Mouse (Mus musculus): ENCODE measurements around the gene Rnf207. TPM values are rescaled to one million over a fixed set of nuclear protein-coding genes. Genes with fewer than 3 reads are reported as not detected.

Gene Rnf207
- polyA plus RNA-seq, 1 experiment from 2014 or later: 1.2 TPM

Other genes starting within 250 kb of the Rnf207 start
- gene Plekhg5, start 246.5 kb downstream of the Rnf207 start, polyA plus RNA-seq (2015; fragmentation: Nextera tagmentation; extraction: Ambion mirVana): 25.5 and 28.1 TPM in 2 replicates
- 1.9 and 3.0 TPM in 2 replicates for gene Tnfrsf25, start 203.1 kb downstream of the Rnf207 start, polyA plus RNA-seq (2015; fragmentation: Nextera tagmentation; extraction: Ambion mirVana)
- gene Espn, start 166.6 kb downstream of the Rnf207 start, polyA plus RNA-seq (2015; fragmentation: Nextera tagmentation; extraction: Ambion mirVana): 22.2 and 30.6 TPM in 2 replicates
- gene Hes2, start 160.1 kb downstream of the Rnf207 start, polyA plus RNA-seq (2015; fragmentation: Nextera tagmentation; extraction: Ambion mirVana): 0.14 and 0.57 TPM in 2 replicates
- gene Acot7, start 140.9 kb downstream of the Rnf207 start, polyA plus RNA-seq (2015; fragmentation: Nextera tagmentation; extraction: Ambion mirVana): 75.1 and 76.4 TPM in 2 replicates
- 5.3 and 6.2 TPM in 2 replicates for gene Gpr153, start 44.8 kb downstream of the Rnf207 start, polyA plus RNA-seq (2015; fragmentation: Nextera tagmentation; extraction: Ambion mirVana)
- not detected in 2 replicates for gene Hes3, start 27.3 kb downstream of the Rnf207 start, polyA plus RNA-seq (2015; fragmentation: Nextera tagmentation; extraction: Ambion mirVana)
- 32.0 and 32.6 TPM in 2 replicates for gene Icmt, start 21.8 kb downstream of the Rnf207 start, polyA plus RNA-seq (2015; fragmentation: Nextera tagmentation; extraction: Ambion mirVana)
- 295 and 333 TPM in 2 replicates for gene Rpl22, start 6.7 kb upstream of the Rnf207 start, polyA plus RNA-seq (2015; fragmentation: Nextera tagmentation; extraction: Ambion mirVana)
- gene Chd5, start 19.7 kb upstream of the Rnf207 start, polyA plus RNA-seq (2015; fragmentation: Nextera tagmentation; extraction: Ambion mirVana): 0.12 and 0.35 TPM in 2 replicates
- gene Nphp4, start 157.7 kb upstream of the Rnf207 start, polyA plus RNA-seq (2015; fragmentation: Nextera tagmentation; extraction: Ambion mirVana): 5.0 and 5.2 TPM in 2 replicates
- 5.9 and 6.6 TPM in 2 replicates for gene Kcnab2, start 158.9 kb upstream of the Rnf207 start, polyA plus RNA-seq (2015; fragmentation: Nextera tagmentation; extraction: Ambion mirVana)